Mouse (Mus musculus): ENCODE measurements around the gene Atmin. TPM values are rescaled to one million over a fixed set of nuclear protein-coding genes. Genes with fewer than 3 reads are reported as not detected.

Atmin gene
- polyA plus RNA-seq, 1 experiment = 11.0 TPM

- H3K4me1 ChIP-seq (ENCODE audit: control insufficient read depth, insufficient read depth, low read length) = no peaks in the 10 kb centered on the region; the same call in 1 of the 2 replicates
- TF ChIP-seq POLR2A (IDR thresholded peaks at IDR 0.05; ENCODE audit: low read depth, low read length) (no peak), CTCF (IDR thresholded peaks at IDR 0.05; ENCODE audit: borderline replicate concordance, insufficient read depth, low read length) (no peak)
- H3K4me3 ChIP-seq (ENCODE audit: insufficient read depth, low read length) = no peak overlapping the region
- H3K27ac ChIP-seq (ENCODE audit: insufficient read depth, low read length) = no peak overlapping the region
These were observed 19.7 kb upstream of the Atmin start for GRCm38 (mm10) chr8:116923526-116923925.

- no peaks in the 10 kb centered on the region for H3K4me1 ChIP-seq (ENCODE audit: control insufficient read depth, insufficient read depth, low read length)
These were observed 15.3 kb upstream of the Atmin start for GRCm38 (mm10) chr8:116927880-116928279.

DNA sequence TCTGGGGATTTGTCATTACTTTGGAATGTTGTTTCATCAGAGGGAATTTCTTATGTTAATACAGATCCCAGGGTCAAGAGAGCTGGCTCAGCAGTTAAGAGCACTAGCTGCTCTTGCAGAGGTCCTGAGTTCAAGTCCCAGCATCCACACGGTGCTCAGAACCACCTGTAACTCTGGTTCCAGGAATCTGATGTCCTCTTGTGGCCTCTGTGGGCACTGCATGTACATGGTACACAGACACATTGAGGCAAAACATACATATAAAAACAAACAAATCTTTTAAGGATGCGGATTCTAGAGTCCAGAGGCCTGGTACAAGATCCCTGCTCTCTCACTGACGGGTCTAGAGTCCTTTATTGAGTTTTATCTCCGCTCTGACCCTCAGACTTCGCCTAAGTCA is 14.6 kb upstream of the Atmin start:
- Histone ChIP-seq H3K4me3 (ENCODE audit: insufficient read depth, low read length) (no peak overlapping the region), H3K4me1 (ENCODE audit: control insufficient read depth, insufficient read depth, low read length) (no peaks in the 10 kb centered on the region), H3K27ac (ENCODE audit: insufficient read depth, low read length) (no peak overlapping the region)
- TF ChIP-seq CTCF (IDR thresholded peaks at IDR 0.05; ENCODE audit: borderline replicate concordance, insufficient read depth, low read length) (no peak), POLR2A (IDR thresholded peaks at IDR 0.05; ENCODE audit: low read depth, low read length) (no peak)

More at GRCm38 (mm10) chr8:116927880-116928279, 15.3 kb upstream of the Atmin start:
- no peak overlapping the region for H3K4me3 ChIP-seq (ENCODE audit: insufficient read depth, low read length)
- H3K27ac ChIP-seq (ENCODE audit: insufficient read depth, low read length) = no peak overlapping the region
- TF ChIP-seq POLR2A (IDR thresholded peaks at IDR 0.05; ENCODE audit: low read depth, low read length) (no peak), CTCF (IDR thresholded peaks at IDR 0.05; ENCODE audit: borderline replicate concordance, insufficient read depth, low read length) (peak; percentile 60; the same call in 1 of the 2 replicates)

DNA sequence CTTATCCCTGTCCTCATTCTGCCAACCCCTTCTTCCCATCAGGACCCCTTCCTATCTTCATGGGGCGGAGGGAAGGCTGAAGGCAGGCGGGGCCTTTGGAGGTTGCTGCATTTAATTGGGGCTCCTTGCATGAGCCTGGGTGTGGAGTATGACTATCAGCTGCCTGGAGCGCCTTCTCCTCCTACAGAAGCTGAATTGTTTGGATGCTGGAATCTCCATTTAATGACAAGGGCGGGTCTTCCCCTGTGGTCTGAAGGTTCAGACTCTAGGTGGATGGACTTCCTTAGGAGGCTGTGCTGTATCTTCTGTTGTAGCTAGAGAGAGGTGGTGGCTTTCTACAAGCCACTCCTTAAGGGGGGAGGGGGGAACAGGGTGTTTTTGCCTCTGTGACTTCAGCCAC is 8.2 kb upstream of the Atmin start:
- no peaks in the 10 kb centered on the region for H3K4me1 ChIP-seq (ENCODE audit: control insufficient read depth, insufficient read depth, low read length)
- H3K4me3 ChIP-seq (ENCODE audit: insufficient read depth, low read length) = no peak overlapping the region
- no peak for TF ChIP-seq POLR2A (IDR thresholded peaks at IDR 0.05; ENCODE audit: low read depth, low read length)
- TF ChIP-seq CTCF (IDR thresholded peaks at IDR 0.05; ENCODE audit: borderline replicate concordance, insufficient read depth, low read length) = no peak
- no peak overlapping the region for H3K27ac ChIP-seq (ENCODE audit: insufficient read depth, low read length)

DNA sequence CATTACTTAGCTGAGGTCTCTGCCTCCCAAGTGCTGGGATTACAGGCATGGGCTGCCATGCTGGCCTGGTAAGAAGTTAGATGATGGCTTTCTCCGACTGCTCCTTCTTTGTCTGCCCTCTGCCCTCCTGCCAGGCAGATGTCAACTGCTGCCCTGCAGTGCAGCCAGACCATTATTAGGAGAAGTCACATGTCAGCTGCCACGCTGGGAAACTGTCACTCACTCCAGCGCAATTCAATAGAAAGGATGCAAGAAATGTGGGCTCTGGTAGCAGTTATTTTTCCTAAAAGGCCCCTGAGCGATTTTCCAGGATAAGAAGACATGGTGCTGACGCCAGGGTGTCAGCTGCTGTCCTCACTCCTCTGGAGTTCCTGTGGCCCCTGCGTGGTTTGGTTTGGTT is 7.7 kb upstream of the Atmin start:
- Histone ChIP-seq H3K4me3 (ENCODE audit: insufficient read depth, low read length) (no peak overlapping the region), H3K27ac (ENCODE audit: insufficient read depth, low read length) (no peak overlapping the region), H3K4me1 (ENCODE audit: control insufficient read depth, insufficient read depth, low read length) (no peaks in the 10 kb centered on the region)
- TF ChIP-seq CTCF (IDR thresholded peaks at IDR 0.05; ENCODE audit: borderline replicate concordance, insufficient read depth, low read length) = no peak
- no peak for TF ChIP-seq POLR2A (IDR thresholded peaks at IDR 0.05; ENCODE audit: low read depth, low read length)

GRCm38 (mm10) chr8:116942284-116943058 is 722 bp upstream of the Atmin start:
- no peak for TF ChIP-seq POLR2A (IDR thresholded peaks at IDR 0.05; ENCODE audit: low read depth, low read length)
- TF ChIP-seq CTCF (IDR thresholded peaks at IDR 0.05; ENCODE audit: borderline replicate concordance, insufficient read depth, low read length) = no peak
- H3K4me3 ChIP-seq (ENCODE audit: insufficient read depth, low read length) = no peak overlapping the region
- no peak overlapping the region for H3K27ac ChIP-seq (ENCODE audit: insufficient read depth, low read length)
- H3K4me1 ChIP-seq (ENCODE audit: control insufficient read depth, insufficient read depth, low read length) = peaks cover 5% of the 10 kb centered on the region; the same call in 1 of the 2 replicates

DNA sequence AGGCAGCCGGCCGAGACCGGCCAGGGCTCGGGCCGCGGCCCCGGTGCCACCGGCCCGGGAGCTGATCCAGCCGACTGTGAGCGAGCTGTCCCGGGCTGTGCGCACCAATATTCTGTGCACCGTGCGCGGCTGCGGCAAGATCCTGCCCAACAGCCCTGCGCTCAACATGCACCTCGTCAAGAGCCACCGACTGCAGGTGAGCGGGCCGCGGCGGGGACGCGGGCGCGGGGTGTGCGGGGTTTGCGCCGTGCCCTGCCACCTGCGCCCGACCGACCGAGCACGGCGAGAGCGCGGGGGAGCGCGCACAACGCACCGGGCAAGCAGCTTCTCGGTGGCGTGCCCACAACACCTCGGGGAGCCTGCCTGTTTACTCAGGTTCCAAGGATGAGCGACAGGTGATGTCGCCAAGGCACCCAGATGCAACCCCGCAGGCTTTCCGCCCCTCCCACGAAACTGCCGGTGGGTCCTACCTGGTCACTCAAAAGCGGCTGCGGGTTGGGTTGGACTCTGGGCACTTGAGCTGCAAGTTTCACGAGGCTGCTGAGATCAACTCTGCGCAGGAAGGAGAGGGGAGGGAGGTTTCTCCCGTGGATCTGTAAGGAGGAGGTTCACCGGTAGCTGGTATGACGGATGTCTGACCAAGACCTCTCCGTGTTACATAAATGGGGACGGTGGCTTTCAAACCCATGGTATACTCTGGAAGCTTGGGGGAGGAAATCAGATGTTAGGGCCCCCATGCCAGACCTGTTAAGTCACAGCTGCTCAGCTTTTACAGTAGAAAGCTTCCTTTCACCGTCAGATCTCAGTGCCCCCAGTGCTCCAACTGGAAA is 577 bp downstream of the Atmin start:
- Histone ChIP-seq H3K4me1 (ENCODE audit: control insufficient read depth, insufficient read depth, low read length) (peaks cover 5% of the 10 kb centered on the region; the same call in 1 of the 2 replicates), H3K4me3 (ENCODE audit: insufficient read depth, low read length) (peak overlapping the region; percentile 75), H3K27ac (ENCODE audit: insufficient read depth, low read length) (no peak overlapping the region)
- TF ChIP-seq POLR2A (IDR thresholded peaks at IDR 0.05; ENCODE audit: low read depth, low read length) (no peak), CTCF (IDR thresholded peaks at IDR 0.05; ENCODE audit: borderline replicate concordance, insufficient read depth, low read length) (no peak)

DNA sequence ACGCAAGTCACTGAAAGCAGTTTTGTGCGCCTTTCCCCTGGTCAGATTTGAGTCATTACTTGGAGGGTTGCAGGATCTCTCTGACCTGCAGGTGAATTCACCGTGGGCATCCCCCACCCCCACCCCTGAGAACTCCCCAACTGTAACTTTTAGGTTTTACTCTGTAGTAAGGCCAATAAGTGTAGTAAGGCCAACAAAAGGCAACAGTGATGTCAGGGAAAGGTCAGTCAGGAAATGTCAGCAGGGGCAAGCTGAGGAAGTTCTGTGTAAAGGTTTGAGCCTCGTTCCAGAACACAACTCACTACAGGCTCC is 1.1 kb downstream of the Atmin start:
- peak overlapping the region; percentile 75 for H3K4me3 ChIP-seq (ENCODE audit: insufficient read depth, low read length)
- H3K27ac ChIP-seq (ENCODE audit: insufficient read depth, low read length) = no peak overlapping the region
- no peak for TF ChIP-seq POLR2A (IDR thresholded peaks at IDR 0.05; ENCODE audit: low read depth, low read length)
- no peak for TF ChIP-seq CTCF (IDR thresholded peaks at IDR 0.05; ENCODE audit: borderline replicate concordance, insufficient read depth, low read length)
- peaks cover 5% of the 10 kb centered on the region; the same call in 1 of the 2 replicates for H3K4me1 ChIP-seq (ENCODE audit: control insufficient read depth, insufficient read depth, low read length)

DNA sequence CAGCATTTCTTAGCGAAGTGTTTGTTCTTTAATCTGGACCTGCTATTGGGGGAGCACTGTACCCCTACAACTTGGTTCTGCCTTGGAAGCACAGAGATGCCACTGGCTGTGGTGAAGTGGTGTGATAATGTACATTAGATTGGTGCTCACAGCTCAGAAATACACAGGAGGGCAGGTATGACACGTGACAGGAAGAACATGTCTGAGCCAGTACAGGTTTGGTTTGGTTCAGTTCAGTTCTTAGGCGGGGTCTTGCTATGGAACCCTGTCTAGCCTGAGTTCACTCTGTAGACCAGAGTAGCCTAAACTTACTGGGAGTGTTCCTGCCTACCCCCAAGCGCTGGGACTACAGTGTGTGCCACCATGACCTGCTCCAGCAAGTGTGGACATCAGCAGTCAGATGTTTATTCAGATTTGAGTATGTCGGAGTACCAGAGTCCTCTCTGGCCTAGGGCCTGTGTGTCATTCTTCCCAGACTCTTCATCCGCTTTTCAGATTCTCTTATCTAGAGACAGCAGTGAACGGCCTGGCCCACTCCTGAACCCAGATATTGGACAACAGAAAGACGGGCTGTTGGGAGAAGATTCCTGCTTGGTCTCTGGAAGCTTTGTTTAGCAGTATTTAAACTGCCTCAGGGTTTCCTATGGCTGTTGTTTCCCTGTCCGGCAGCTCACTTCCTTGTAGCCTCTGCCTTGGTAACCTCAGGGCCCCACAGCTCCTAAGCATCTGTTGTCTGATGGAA is 2.1 kb downstream of the Atmin start:
- Histone ChIP-seq H3K4me3 (ENCODE audit: insufficient read depth, low read length) (no peak overlapping the region), H3K27ac (ENCODE audit: insufficient read depth, low read length) (no peak overlapping the region)
- TF ChIP-seq CTCF (IDR thresholded peaks at IDR 0.05; ENCODE audit: borderline replicate concordance, insufficient read depth, low read length) (no peak), POLR2A (IDR thresholded peaks at IDR 0.05; ENCODE audit: low read depth, low read length) (no peak)

More for the DNA sequence above, 2.1 kb downstream of the Atmin start:
- peaks cover 5% of the 10 kb centered on the region; the same call in 1 of the 2 replicates for H3K4me1 ChIP-seq (ENCODE audit: control insufficient read depth, insufficient read depth, low read length)

Data from embryonic fibroblast, embryonic 13.5 days (primary cell).